Mouse (Mus musculus): ENCODE results near the gene 2810408A11Rik.

DNA sequence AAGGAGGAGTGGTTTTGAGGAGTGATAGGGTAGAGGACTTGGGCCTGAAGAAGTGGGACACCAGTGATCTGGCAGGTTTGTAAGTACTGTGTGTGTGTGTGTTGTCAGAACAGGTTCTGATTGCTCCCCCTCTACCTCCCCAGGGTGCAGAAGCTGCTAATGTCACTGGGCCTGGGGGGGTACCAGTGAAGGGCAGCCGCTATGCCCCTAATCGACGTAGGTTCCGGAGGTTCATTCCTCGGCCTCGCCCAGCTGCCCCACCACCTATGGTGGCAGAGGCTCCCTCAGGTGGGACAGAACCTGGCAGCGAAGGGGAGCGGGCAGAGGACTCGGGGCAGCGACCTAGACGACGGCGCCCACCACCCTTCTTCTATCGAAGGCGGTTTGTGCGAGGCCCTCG lies 38.9 kb upstream of the 2810408A11Rik start:
- TF ChIP-seq CTCF (IDR thresholded peaks at IDR 0.05; ENCODE audit: extremely low read depth, insufficient read depth, low read length): no peak
- no peak for TF ChIP-seq POLR2A (IDR thresholded peaks at IDR 0.05; ENCODE audit: extremely low read depth, insufficient read depth, low read length)
